ENCODE assay signal across 12 mouse cellular contexts in genomic region chr3:80801827-80802310, GRCm38 (mm10). TPM values are rescaled to one million over a fixed set of nuclear protein-coding genes. Genes with fewer than 3 reads are reported as not detected.
DNase-seq lines count a peak whose midpoint lies in the region; ATAC-seq and TF ChIP-seq lines count a peak whose summit lies in the region.
"Had no signal": no experiment of that assay in that cellular context is flagged by ENCODE, and none has a peak within 500 bp of the region (broad histone marks: within the 10 kb centered on the region; RNA-seq: fewer than 3 reads in every experiment).

No protein-coding gene starts in this region.

- H3K27me3 ChIP-seq in cerebellum, adult 2 months (ENCODE audit: control insufficient read depth, insufficient read depth, low read length): no peaks in the 10 kb centered on the region
- H3K27me3 ChIP-seq in forebrain, postnatal 0 days (ENCODE audit: insufficient read depth, low read length): no peaks in the 10 kb centered on the region
- H3K27me3 ChIP-seq in midbrain, embryonic 10.5 days (ENCODE audit: low read depth, poor library complexity, severe bottlenecking): peaks cover 43% of the 10 kb centered on the region

- no peaks in the 10 kb centered on the region for H3K9me3 ChIP-seq in forebrain, postnatal 0 days (ENCODE audit: low read length)
- no peaks in the 10 kb centered on the region for H3K9me3 ChIP-seq in midbrain, embryonic 10.5 days (replicated peaks)
- H3K9me3 ChIP-seq: G1E had no signal

- 0 out of 2 replicates have a peak, but pooled peaks have one; percentile 1 for TF ChIP-seq POLR2A in cerebellum, adult 2 months (IDR thresholded peaks at IDR 0.05; ENCODE audit: borderline replicate concordance, insufficient read depth, low read length)
- TF ChIP-seq POLR2A in brain, embryonic 14.5 days (IDR thresholded peaks at IDR 0.05; ENCODE audit: borderline replicate concordance, extremely low read depth, insufficient read depth, insufficient read length, poor library complexity, severe bottlenecking): no peak

- H3K27ac ChIP-seq in cerebellum, adult 2 months (ENCODE audit: insufficient read depth, low read length): peak overlapping the region; percentile 91
- peak overlapping the region; percentile 95 for H3K27ac ChIP-seq in forebrain, postnatal 0 days (ENCODE audit: low read depth, low read length)
- 0 out of 2 replicates have a peak overlapping the region, but pooled peaks have one; percentile 78 for H3K27ac ChIP-seq in midbrain, embryonic 10.5 days (replicated peaks)

- 3% methylated on average over 6 of the region's 6 CpGs for WGBS in cerebellum, adult 2 months
- 2% methylated on average over 6 of the region's 6 CpGs for WGBS in forebrain, postnatal 0 days
- whole genome bisulfite sequencing in midbrain, embryonic 10.5 days: 23% methylated on average over 6 of the region's 6 CpGs

- peaks cover 7% of the 10 kb centered on the region; the same call in 1 of the 2 replicates for H3K4me1 ChIP-seq in cerebellum, adult 2 months (ENCODE audit: control insufficient read depth, insufficient read depth, low read length)
- H3K4me1 ChIP-seq in forebrain, postnatal 0 days (ENCODE audit: insufficient read depth): peaks cover 3% of the 10 kb centered on the region; the same call in 1 of the 2 replicates
- H3K4me1 ChIP-seq in midbrain, embryonic 10.5 days: peaks cover 30% of the 10 kb centered on the region

- intact Hi-C loops in left cerebral cortex, postnatal 4 days (cut with DNase I): loop anchor here (5.0 to 10.0 kb wide), 3 partner anchors 720 to 1123 kb away; no protein-coding TSS in a partner anchor

- TF ChIP-seq CTCF in cerebellum, adult 2 months (IDR thresholded peaks at IDR 0.05; ENCODE audit: borderline replicate concordance, insufficient read depth, low read depth, low read length): no peak
- no peak for TF ChIP-seq CTCF in brain, embryonic 14.5 days (IDR thresholded peaks at IDR 0.05; ENCODE audit: borderline replicate concordance, extremely low read depth, insufficient read depth, insufficient read length)
- TF ChIP-seq CTCF in forebrain, postnatal 0 days (IDR thresholded peaks at IDR 0.05; ENCODE audit: low read depth): no peak

- peak overlapping the region; percentile 87 for H3K9ac ChIP-seq in forebrain, postnatal 0 days

- H3K4me3 ChIP-seq in cerebellum, adult 2 months (replicated peaks; ENCODE audit: insufficient read depth, low read depth, low read length): peak overlapping the region; percentile 77
- H3K4me3 ChIP-seq in forebrain, postnatal 0 days (ENCODE audit: low read depth, low read length): peak overlapping the region; percentile 73
- H3K4me3 ChIP-seq in midbrain, embryonic 10.5 days: peak overlapping the region; percentile 66

- DNase-seq in cerebellum, adult 2 months: no peak
- DNase-seq in cerebellum, adult 18-20 months: no peak
- peak; percentile 63 for DNase-seq in brain, embryonic 14.5 days (ENCODE audit: low read depth)
- peak; percentile 74 for DNase-seq in forebrain, postnatal 0 days
- DNase-seq in midbrain, embryonic 10.5 days (ENCODE audit: low spot score): peak; percentile 27
- no peak for DNase-seq in left cerebral cortex, postnatal 4 days
- DNase-seq in right cerebral cortex, postnatal 4 days: no peak
- DNase-seq: heart, adult 11 months; kidney, adult 18-20 months; lung, adult 2 months had no signal

- no peaks in the 10 kb centered on the region for H3K36me3 ChIP-seq in forebrain, postnatal 0 days (ENCODE audit: insufficient read depth)
- H3K36me3 ChIP-seq in midbrain, embryonic 10.5 days: no peaks in the 10 kb centered on the region
- H3K36me3 ChIP-seq: G1E had no signal

- ATAC-seq in forebrain, postnatal 0 days: no peak; the same call in 1 of the 2 replicates
- no peak for ATAC-seq in CD4-positive, CD25-positive, alpha-beta regulatory T cell, adult 4 months

- H3K4me2 ChIP-seq in forebrain, postnatal 0 days (ENCODE audit: low read depth): peak overlapping the region; percentile 63

RNA-seq across cellular contexts. Expression of gene Gria2, which starts 0.8 kb away (rescaled TPM):
- 127 and 139 TPM in 2 replicates for polyA plus RNA-seq in cerebellum, adult 2 months (2012; rRNA removed)
- 142 and 179 TPM in 2 replicates for polyA plus RNA-seq in brain, embryonic 14.5 days (2012; rRNA removed)
- 281 and 308 TPM in 2 replicates for total RNA-seq in forebrain, postnatal 0 days (2014; rRNA removed)
- polyA plus RNA-seq in forebrain, postnatal 0 days (2015; fragmentation: Nextera tagmentation; extraction: Ambion mirVana): 101 and 159 TPM in 2 replicates
- 2.2 and 7.3 TPM in 2 replicates for polyA plus RNA-seq in midbrain, embryonic 10.5 days (2016; fragmentation: Nextera tagmentation; extraction: Ambion mirVana)
- not detected for polyA plus RNA-seq in CD4-positive, CD25-positive, alpha-beta regulatory T cell, adult 4 months (2017; shearing (Covaris generic))
- 100 to 1,000 TPM; 383 to 396 TPM for total RNA-seq in left cerebral cortex, postnatal 4 days (2021)
- polyA plus RNA-seq: G1E had no signal

Comparison
In these comparisons a context has a peak if more than half of its experiments do, and no peak if none do; other contexts are left out.
1. DNase-seq: peak in brain, embryonic 14.5 days (single experiment), forebrain, postnatal 0 days (single experiment) and midbrain, embryonic 10.5 days (single experiment); none in cerebellum, adult 2 months (0 of 2), cerebellum, adult 18-20 months (0 of 2), left cerebral cortex, postnatal 4 days (single experiment) and right cerebral cortex, postnatal 4 days (single experiment).
2. RNA of gene Gria2, which starts 0.8 kb away (polyA plus RNA-seq): 101 to 159 TPM in forebrain, postnatal 0 days, 142 to 179 TPM in brain, embryonic 14.5 days and 127 to 139 TPM in cerebellum, adult 2 months; 2.2 to 7.3 TPM in midbrain, embryonic 10.5 days and not detected in CD4-positive, CD25-positive, alpha-beta regulatory T cell, adult 4 months; every median in the first group is over 10 times any median in the second.
3. Peak in every context shown above with its lines, with median percentiles within 50 percentile points of each other: H3K27ac ChIP-seq and H3K4me3 ChIP-seq.